Mouse (Mus musculus) embryonic fibroblast, embryonic 13.5 days (primary cell): ENCODE measurements around the gene Tmem246.

ENCODE experiments used
- CTCF ChIP-seq: IDR thresholded peaks from 2 replicates; pipeline ENCODE4 v1.5.1; 2011; ENCODE audit warnings: mild to moderate bottlenecking, control low read depth, low read length, moderate library complexity, borderline replicate concordance; ENCODE audit not compliant: insufficient read depth
- POLR2A ChIP-seq: IDR thresholded peaks from 2 replicates; pipeline ENCODE4 v1.6.1; 2011; ENCODE audit warnings: low read depth, mild to moderate bottlenecking, control low read depth, low read length, moderate library complexity

DNA sequence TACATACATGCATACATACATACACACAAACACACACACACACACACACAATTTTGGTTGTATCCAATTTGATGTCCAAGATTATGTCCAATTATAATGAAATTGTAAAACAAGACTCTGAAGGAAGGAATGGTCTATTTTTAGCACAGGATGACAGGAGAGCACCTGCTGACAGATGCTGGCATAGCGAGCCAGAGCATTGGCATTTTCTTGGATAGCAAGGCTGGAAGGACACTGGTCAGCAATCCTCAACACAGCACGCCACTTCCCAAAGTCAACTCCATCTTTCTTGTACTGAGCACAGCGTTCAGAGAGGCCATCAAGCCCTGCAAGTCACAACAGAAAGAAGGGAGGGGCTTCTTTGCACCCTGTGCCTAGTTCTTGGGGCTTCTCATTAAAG is 56.7 kb downstream of the Tmem246 start:
- TF ChIP-seq CTCF = no peak
- TF ChIP-seq POLR2A = no peak
